Mouse (Mus musculus) MEL (cell line): ENCODE measurements around the gene Abce1.
A peak's percentile ranks its signal among the peaks of the same experiment; 100 is the strongest.

Source experiments
- GABPA ChIP-seq: IDR thresholded peaks from 2 replicates; pipeline ENCODE4 v1.6.1; 2012; ENCODE audit warnings: low read depth, mild to moderate bottlenecking, inconsistent platforms, low read length, improper control_type of control experiment, moderate library complexity
- MAX ChIP-seq: IDR thresholded peaks from 2 replicates; pipeline ENCODE4 v1.6.1; 2011; ENCODE audit warnings: low read length, improper control_type of control experiment
- USF1 ChIP-seq: IDR thresholded peaks from 2 replicates; pipeline ENCODE4 v1.6.1; 2014; ENCODE audit warnings: low read depth, mild to moderate bottlenecking, inconsistent platforms, low read length, improper control_type of control experiment, moderate library complexity

DNA sequence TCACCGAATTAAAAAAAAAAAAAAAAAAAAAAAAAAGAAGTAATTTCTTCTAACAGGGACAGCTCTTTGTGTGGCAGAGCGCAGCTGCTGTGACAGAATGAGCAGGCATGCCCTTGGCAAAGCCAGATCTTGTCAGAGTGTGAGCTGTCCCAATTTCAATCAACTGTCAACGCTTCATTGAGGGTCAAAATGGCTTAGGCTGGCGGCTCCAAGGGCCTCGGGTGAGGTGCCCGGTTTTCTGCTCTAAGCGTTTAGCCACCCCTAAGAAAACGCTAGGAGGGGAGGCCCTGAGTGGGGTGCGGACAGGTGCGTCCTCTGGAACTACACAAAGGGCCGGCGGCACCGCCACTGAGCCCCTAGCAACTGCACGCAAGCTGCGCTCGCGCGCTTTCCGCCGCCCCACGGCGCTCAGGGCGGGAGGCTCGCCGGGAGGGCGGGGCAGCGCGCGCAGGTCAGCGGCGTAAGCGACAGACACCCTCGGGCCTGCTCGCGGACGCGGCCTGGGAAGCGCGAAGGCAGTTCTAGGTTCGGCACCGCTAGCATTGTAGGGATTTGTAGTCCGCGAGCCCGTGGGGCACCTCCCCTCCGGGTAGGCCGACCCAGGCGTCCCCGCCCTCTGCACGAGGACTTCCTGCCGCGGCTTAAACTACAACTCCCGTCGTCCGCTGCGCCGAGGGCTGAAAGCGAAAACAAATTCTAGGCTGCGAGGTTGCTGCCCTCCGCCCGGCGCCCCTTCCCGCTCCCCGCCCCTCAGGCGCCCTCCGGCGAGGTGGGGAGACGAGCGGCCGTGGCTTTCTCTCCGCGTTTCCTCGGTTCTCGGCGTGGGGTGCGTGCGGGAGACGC lies 72.6 kb downstream of the Abce1 start:
- TF ChIP-seq MAX: peak; percentile 31
- TF ChIP-seq GABPA: no peak
- 0 out of 2 replicates have a peak, but pooled peaks have one; percentile 3 for TF ChIP-seq USF1
